20 mouse cellular contexts compared by ENCODE assay signal in genomic region chr14:77385621-77386020, GRCm38 (mm10).
A peak's percentile ranks its signal among the peaks of the same experiment; 100 is the strongest.
DNase-seq lines count a peak whose midpoint lies in the region; ATAC-seq and TF ChIP-seq lines count a peak whose summit lies in the region.
"Had no signal": no experiment of that assay in that cellular context is flagged by ENCODE, and none has a peak within 500 bp of the region (broad histone marks: within the 10 kb centered on the region; RNA-seq: fewer than 3 reads in every experiment).

No protein-coding gene starts in this region.

- CTCF ChIA-PET in Patski (lab: Charles Lee) = interaction anchor here (1.1 kb wide), 1 partner anchor 9 kb away, joined by 4 read pairs; no protein-coding TSS in a partner anchor

- intact Hi-C loops in left cerebral cortex, postnatal 36 days (cut with DNase I) = no loop called here

- H3K9me3 ChIP-seq in hindbrain, embryonic 10.5 days = no peaks in the 10 kb centered on the region
- no peaks in the 10 kb centered on the region for H3K9me3 ChIP-seq in hindbrain, embryonic 16.5 days (ENCODE audit: control insufficient read depth, low read length)
- no peaks in the 10 kb centered on the region for H3K9me3 ChIP-seq in limb, embryonic 10.5 days (replicated peaks)
- H3K9me3 ChIP-seq: embryonic facial prominence, embryonic 15.5 days; heart, embryonic 12.5 days had no signal

- no peaks in the 10 kb centered on the region for H3K27me3 ChIP-seq in hindbrain, embryonic 10.5 days (ENCODE audit: insufficient read depth, poor library complexity, severe bottlenecking)
- H3K27me3 ChIP-seq in hindbrain, embryonic 16.5 days (replicated peaks; ENCODE audit: control insufficient read depth, insufficient read depth, low read length) = no peaks in the 10 kb centered on the region
- H3K27me3 ChIP-seq in Patski = no peaks in the 10 kb centered on the region
- H3K27me3 ChIP-seq in limb, embryonic 10.5 days (ENCODE audit: low read depth, poor library complexity, severe bottlenecking) = no peaks in the 10 kb centered on the region
- H3K27me3 ChIP-seq: embryonic facial prominence, embryonic 15.5 days; heart, embryonic 12.5 days had no signal

- H3K27ac ChIP-seq in hindbrain, embryonic 10.5 days = 0 out of 2 replicates have a peak overlapping the region, but pooled peaks have one; percentile 26
- no peak overlapping the region for H3K27ac ChIP-seq in hindbrain, embryonic 16.5 days (ENCODE audit: low read depth, low read length)
- no peak overlapping the region for H3K27ac ChIP-seq in limb, embryonic 10.5 days
- H3K27ac ChIP-seq: embryonic facial prominence, embryonic 15.5 days; layer of hippocampus, adult 2 months had no signal

- in situ Hi-C loops in Patski (cut with MboI; ENCODE audit: low pct_unique_long_range_greater_than_20kb) = loop anchor here (10.0 kb wide), 1 partner anchor 231 kb away; the partner anchor contains the start of gene Enox1

- H3K36me3 ChIP-seq in hindbrain, embryonic 10.5 days = no peaks in the 10 kb centered on the region
- no peaks in the 10 kb centered on the region; the same call in 1 of the 2 replicates for H3K36me3 ChIP-seq in hindbrain, embryonic 16.5 days (ENCODE audit: control insufficient read depth, insufficient read depth, low read length)
- H3K36me3 ChIP-seq in limb, embryonic 10.5 days = no peaks in the 10 kb centered on the region
- H3K36me3 ChIP-seq: embryonic facial prominence, embryonic 15.5 days; heart, embryonic 12.5 days had no signal

- POLR2A ChIA-PET in Patski (lab: Charles Lee) = no interaction called here

- peak; percentile 41 for DNase-seq in hindbrain, embryonic 10.5 days (ENCODE audit: low spot score)
- DNase-seq in Patski (ENCODE audit: low read depth, low spot score) = peak; percentile 37
- DNase-seq in embryo, embryonic 10.5 days (ENCODE audit: low spot score) = peak; percentile 26
- DNase-seq in limb, embryonic 10.5 days (ENCODE audit: low spot score) = peak; percentile 21
- DNase-seq in thymus, adult 18-20 months = no peak
- no peak for DNase-seq in left cerebral cortex, postnatal 36 days (ENCODE audit: low spot score in 2 of 2)
- DNase-seq: adrenal gland, adult 2 months; cerebellum, adult 18-20 months; heart, postnatal 14 days; kidney, adult 2 months; kidney, postnatal 14 days; layer of hippocampus, postnatal 36 days; left cerebral cortex, postnatal 4 days; lung, adult 2 months; right cerebral cortex, postnatal 4 days had no signal

- H3K4me1 ChIP-seq in hindbrain, embryonic 10.5 days (replicated peaks) = peaks cover 51% of the 10 kb centered on the region
- H3K4me1 ChIP-seq in hindbrain, embryonic 16.5 days (ENCODE audit: control insufficient read depth, insufficient read depth, low read depth, low read length) = no peaks in the 10 kb centered on the region
- peaks cover 19% of the 10 kb centered on the region for H3K4me1 ChIP-seq in limb, embryonic 10.5 days
- H3K4me1 ChIP-seq: embryonic facial prominence, embryonic 15.5 days had no signal

- no peak for TF ChIP-seq CTCF in Patski (IDR thresholded peaks at IDR 0.05)

- no peak for ATAC-seq in hindbrain, embryonic 16.5 days
- peak; percentile 82 for ATAC-seq in Patski
- ATAC-seq: inflammation-experienced regulatory T-cells, adult 6 months had no signal

- 23% methylated on average over 9 of the region's 9 CpGs for whole genome bisulfite sequencing in hindbrain, embryonic 10.5 days
- 18% methylated on average over 9 of the region's 9 CpGs for whole genome bisulfite sequencing in hindbrain, embryonic 16.5 days
- 65% methylated on average over 9 of the region's 9 CpGs for WGBS in limb, embryonic 10.5 days

- H3K9ac ChIP-seq in hindbrain, embryonic 16.5 days (ENCODE audit: low read depth, low read length) = no peak overlapping the region
- H3K9ac ChIP-seq: embryonic facial prominence, embryonic 15.5 days; heart, embryonic 12.5 days had no signal

- 0 out of 2 replicates have a peak overlapping the region, but pooled peaks have one; percentile 18 for H3K4me3 ChIP-seq in hindbrain, embryonic 10.5 days
- H3K4me3 ChIP-seq in hindbrain, embryonic 16.5 days (ENCODE audit: low read length) = no peak overlapping the region
- H3K4me3 ChIP-seq in limb, embryonic 10.5 days = no peak overlapping the region
- H3K4me3 ChIP-seq: embryonic facial prominence, embryonic 15.5 days; heart, embryonic 12.5 days; layer of hippocampus, adult 2 months had no signal

- H3K4me2 ChIP-seq in hindbrain, embryonic 16.5 days (ENCODE audit: low read length) = no peak overlapping the region
- H3K4me2 ChIP-seq: embryonic facial prominence, embryonic 15.5 days; heart, embryonic 12.5 days had no signal

Comparison
In these comparisons a context has a peak if more than half of its experiments do, and no peak if none do; other contexts are left out.
1. DNase-seq: peak in hindbrain, embryonic 10.5 days (single experiment), Patski (single experiment), embryo, embryonic 10.5 days (single experiment) and limb, embryonic 10.5 days (single experiment); none in thymus, adult 18-20 months (0 of 2) and left cerebral cortex, postnatal 36 days (0 of 2).